Mouse (Mus musculus): ENCODE data around the gene Cyp51. TPM values are rescaled to one million over a fixed set of nuclear protein-coding genes. Genes with fewer than 3 reads are reported as not detected.
"Not testable (repeated sequence)": the region's sequence is repeated elsewhere in the genome, so short reads cannot be mapped to it uniquely, and the experiment has no call there.

Gene Cyp51
- 93.3 and 103 TPM in 2 replicates for polyA plus RNA-seq (2016; fragmentation: Nextera tagmentation; extraction: Ambion mirVana)

DNA sequence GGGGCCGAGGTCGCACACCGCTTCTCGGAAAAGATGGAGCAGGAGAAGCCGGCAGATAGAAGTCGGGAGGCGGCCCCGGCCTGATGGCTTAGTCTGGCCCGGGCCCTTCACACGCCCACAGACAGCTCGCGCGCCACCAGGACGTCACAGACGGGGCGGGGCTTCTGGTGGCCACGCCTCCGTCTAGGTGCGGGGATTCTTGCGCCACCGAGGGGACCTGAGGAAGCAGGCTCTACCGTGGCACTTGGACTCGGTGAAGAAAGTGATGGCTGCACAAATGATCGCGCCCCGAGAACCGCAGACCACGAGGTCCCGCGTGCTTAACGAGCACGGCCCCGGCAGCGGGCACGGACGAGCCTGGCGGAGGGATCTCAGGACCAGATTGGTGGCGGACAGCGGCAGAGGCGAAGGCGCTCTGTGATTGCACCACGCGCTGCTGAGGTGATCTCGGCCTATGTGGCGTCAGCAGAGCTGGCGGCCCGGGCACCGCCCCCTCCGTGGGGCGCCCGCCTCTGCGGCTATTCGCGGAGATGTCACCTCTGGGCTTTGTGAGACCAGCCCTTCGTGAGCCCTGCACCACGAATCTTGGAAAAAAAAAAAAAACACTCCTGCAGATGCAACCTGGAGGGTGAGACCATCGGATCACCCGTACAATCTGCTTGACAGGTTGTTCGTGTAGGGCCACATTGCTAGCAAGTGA lies at the start of gene Cyp51:
Gene Cyp51 (minus strand): TSS at position 406 of the 700 bp plus-strand sequence.
- Histone ChIP-seq H3K27me3 (ENCODE audit: low read depth, poor library complexity, severe bottlenecking) (no peaks in the 10 kb centered on the region), H3K4me1 (0 out of 2 replicates have a peak, but pooled peaks cover 3% of the 10 kb centered on the region), H3K36me3 (peaks cover 35% of the 10 kb centered on the region), H3K4me3 (peak within 1 kb of the TSS; percentile 97), H3K27ac (peak within 1 kb of the TSS; percentile 96), H3K9me3 (replicated peaks) (no peaks in the 10 kb centered on the region)
- WGBS = under 1% methylated on average over 59 of the region's 59 CpGs
- DNase-seq (ENCODE audit: low spot score) = peak; percentile 95

DNA sequence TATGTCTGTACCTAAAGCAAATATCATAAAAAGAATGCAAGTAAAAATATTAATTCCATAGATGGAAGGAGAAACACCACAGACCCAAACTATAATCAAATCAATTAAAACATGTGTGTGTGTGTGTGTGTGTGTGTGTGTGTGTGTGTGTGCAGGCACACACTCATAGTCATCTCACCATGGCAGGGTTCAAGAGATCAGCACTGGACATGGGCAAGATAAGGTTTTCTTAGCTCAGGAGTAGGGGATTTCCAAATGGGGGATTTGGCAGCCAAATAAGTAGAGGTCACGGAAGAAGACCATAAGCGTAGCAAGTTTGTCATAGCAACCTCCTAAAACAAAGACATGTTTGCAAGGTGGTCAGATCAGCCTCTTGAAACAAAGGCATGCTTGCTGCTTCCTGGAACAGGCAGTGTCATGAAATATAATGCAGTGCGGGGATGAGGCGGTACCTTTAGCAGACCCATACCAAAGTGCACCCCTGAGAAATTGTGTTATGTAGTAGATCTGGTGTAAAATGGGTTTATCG lies 8.1 kb upstream of the Cyp51 start:
- no peaks in the 10 kb centered on the region for H3K4me1 ChIP-seq

DNA sequence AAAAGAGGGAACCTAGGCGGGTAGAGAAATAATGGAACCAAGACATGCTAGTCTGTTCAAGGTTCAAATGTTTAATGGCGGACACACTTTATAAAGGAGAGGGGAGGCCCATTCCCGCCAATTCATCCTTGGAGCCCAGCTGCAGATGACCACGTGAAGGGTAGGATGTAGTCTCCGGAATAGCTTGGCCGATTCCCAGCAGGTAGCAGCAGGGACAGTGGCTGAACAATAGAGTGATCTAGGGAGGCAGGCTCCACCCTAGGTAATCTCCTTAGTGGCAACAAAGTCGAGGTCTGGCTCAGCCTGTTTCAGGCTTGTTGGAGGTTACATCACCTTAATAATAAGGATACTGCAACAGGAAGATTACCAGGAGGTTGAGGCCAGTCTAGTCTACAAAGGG lies 2.5 kb upstream of the Cyp51 start:
- WGBS = 67% methylated on average over 7 of the region's 7 CpGs
- not testable (repeated sequence) for DNase-seq (ENCODE audit: low spot score); H3K9me3 ChIP-seq (replicated peaks); H3K36me3 ChIP-seq; H3K27ac ChIP-seq; H3K4me3 ChIP-seq; H3K27me3 ChIP-seq (ENCODE audit: low read depth, poor library complexity, severe bottlenecking); H3K4me1 ChIP-seq

More for the DNA sequence above, 8.1 kb upstream of the Cyp51 start:
- Histone ChIP-seq H3K36me3 (no peaks in the 10 kb centered on the region), H3K27me3 (ENCODE audit: low read depth, poor library complexity, severe bottlenecking) (no peaks in the 10 kb centered on the region), H3K9me3 (replicated peaks) (no peaks in the 10 kb centered on the region), H3K27ac (no peak overlapping the region), H3K4me3 (no peak overlapping the region)
- DNase-seq (ENCODE audit: low spot score) = no peak
- 94% methylated on average over 5 of the region's 5 CpGs for WGBS

DNA sequence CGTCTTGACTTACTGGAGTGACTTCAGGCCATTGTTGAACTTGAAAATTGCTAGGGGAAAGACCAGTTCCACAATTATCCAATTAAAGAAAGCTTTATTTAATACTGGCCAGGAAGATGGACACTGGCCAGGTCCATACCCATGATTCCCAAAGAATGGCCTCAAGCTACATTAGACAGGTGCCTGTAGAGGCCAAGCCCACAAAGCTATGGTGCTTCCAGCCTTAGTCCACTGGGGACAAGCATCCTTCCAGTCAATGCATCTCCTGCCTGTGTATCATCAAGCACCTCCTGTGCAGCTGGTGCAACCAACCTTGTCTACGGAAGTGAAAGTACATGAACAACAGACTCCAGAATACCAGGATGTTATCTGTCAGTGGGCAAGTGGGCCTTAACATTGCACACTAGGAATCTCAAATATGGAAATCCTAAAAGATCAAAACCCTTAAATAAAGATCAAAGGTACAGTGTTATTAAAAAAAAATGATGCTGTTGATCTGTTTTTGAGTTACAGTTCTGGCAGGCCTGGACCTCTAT lies 1.2 kb upstream of the Cyp51 start:
- 92% methylated on average over 2 of the region's 2 CpGs for WGBS
- H3K27ac ChIP-seq = peak overlapping the region; percentile 96; the same call in 1 of the 2 replicates
- no peak for DNase-seq (ENCODE audit: low spot score)
- no peaks in the 10 kb centered on the region for H3K27me3 ChIP-seq (ENCODE audit: low read depth, poor library complexity, severe bottlenecking)
- 0 out of 2 replicates have a peak, but pooled peaks cover 3% of the 10 kb centered on the region for H3K4me1 ChIP-seq
- no peak overlapping the region for H3K4me3 ChIP-seq
- peaks cover 23% of the 10 kb centered on the region for H3K36me3 ChIP-seq
- no peaks in the 10 kb centered on the region for H3K9me3 ChIP-seq (replicated peaks)

DNA sequence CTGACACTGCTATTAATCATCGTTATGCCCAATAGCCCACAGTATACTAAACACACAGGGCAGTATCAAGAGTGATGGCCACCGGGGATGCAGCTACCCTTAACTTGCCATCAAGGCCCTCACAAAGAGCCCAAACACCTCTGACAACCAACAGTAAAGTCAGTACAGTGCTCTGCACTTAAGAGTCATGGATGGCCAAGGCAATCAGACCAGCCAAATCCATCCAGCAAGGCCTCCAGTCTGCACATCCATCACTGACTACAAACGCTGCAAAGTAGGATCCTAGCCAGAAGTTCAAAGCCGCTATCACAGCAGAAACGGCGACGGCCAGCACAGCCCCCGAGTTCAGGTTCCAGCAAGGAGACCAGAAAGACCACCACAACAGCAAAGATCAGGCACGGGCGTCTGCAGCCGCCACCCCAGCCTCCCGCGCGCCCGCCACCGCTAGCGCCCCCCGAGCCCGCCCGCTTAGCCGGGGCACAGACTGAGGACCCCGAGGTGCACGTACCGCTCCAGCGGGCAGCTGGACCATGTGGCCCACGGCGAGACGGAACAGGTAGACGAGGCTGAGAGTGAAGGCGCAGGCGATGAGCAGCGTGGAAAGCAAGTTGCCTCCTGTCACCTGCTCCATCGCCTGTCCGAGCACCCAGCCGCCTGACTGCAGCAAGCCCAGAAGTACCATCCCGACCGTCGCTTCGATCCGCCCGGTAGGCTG lies 763 bp downstream of the Cyp51 start:
- Histone ChIP-seq H3K4me3 (peak overlapping the region; percentile 97), H3K27ac (peak overlapping the region; percentile 96), H3K36me3 (peaks cover 42% of the 10 kb centered on the region), H3K9me3 (replicated peaks) (no peaks in the 10 kb centered on the region), H3K4me1 (0 out of 2 replicates have a peak, but pooled peaks cover 3% of the 10 kb centered on the region), H3K27me3 (ENCODE audit: low read depth, poor library complexity, severe bottlenecking) (no peaks in the 10 kb centered on the region)
- no peak for DNase-seq (ENCODE audit: low spot score)
- WGBS = 2% methylated on average over 41 of the region's 41 CpGs

DNA sequence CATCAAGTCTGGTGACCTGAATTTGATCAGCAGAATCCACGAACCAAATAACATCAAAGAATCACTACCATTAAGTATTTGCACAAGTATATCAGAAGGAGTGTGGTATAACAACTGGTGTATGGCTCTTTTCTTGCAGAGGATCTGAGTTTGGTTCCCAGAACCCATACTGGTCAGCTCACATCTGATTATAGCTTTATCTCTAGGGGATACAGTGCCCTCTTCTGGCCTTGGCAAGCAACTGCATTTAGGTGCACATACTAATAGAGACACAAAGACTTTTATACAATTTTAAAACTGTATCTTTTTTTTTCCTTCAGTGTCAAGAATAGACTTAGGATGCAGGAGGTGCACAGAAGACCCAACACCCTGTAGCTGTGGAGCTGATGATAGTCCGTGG lies 2.8 kb downstream of the Cyp51 start:
- DNase-seq (ENCODE audit: low spot score) = no peak
- no peak overlapping the region for H3K4me3 ChIP-seq
- H3K36me3 ChIP-seq = peaks cover 58% of the 10 kb centered on the region
- 0 out of 2 replicates have a peak, but pooled peaks cover 3% of the 10 kb centered on the region for H3K4me1 ChIP-seq
- H3K9me3 ChIP-seq (replicated peaks) = no peaks in the 10 kb centered on the region
- WGBS = 92% methylated on average over 2 of the region's 2 CpGs
- no peak overlapping the region for H3K27ac ChIP-seq
- no peaks in the 10 kb centered on the region for H3K27me3 ChIP-seq (ENCODE audit: low read depth, poor library complexity, severe bottlenecking)

DNA sequence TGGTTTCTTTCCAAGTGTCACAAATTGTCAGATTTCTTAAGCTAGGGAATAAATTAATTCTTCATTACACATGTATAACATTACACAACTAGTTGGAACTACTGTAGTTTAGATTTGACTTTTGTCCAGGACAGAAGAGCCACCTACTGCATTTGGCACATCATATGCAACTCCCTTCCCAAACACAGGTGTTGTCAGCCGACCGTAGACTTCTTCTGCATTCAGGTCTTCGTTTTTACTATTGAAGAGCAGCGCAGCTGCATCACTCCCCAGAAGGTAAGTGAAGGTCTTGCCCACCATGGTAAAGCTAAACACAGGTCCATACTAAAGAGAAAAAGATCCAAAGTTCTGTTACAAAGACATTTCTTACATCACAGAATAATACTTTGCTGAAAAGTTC lies 3.5 kb downstream of the Cyp51 start:
- WGBS = 98% methylated on average over 4 of the region's 4 CpGs
- H3K4me1 ChIP-seq = 0 out of 2 replicates have a peak, but pooled peaks cover 3% of the 10 kb centered on the region
- no peaks in the 10 kb centered on the region for H3K9me3 ChIP-seq (replicated peaks)
- no peak for DNase-seq (ENCODE audit: low spot score)
- H3K27ac ChIP-seq = no peak overlapping the region
- no peak overlapping the region for H3K4me3 ChIP-seq
- no peaks in the 10 kb centered on the region for H3K27me3 ChIP-seq (ENCODE audit: low read depth, poor library complexity, severe bottlenecking)
- peaks cover 58% of the 10 kb centered on the region for H3K36me3 ChIP-seq

DNA sequence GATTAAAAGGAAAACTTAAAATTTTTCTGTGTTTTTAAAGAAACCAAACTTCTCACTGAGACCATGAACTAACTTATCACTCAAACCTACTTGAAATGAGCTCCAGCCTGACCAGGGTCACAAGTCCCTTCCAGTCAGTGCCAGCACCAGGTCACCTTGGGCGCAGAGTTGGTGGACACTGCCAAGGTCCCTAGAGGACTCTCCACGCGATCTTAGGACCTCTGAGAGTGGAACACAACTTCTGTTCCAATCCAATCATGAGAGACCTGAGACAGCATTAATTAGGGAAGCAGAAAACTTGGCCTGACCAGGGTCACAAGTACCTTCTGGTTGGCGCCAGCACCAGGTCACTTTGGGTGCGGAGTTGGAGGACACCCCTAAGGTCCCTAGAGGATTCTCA lies 10.1 kb downstream of the Cyp51 start:
- Histone ChIP-seq H3K4me3 (no peak overlapping the region), H3K27ac (no peak overlapping the region), H3K36me3 (peaks cover 82% of the 10 kb centered on the region), H3K27me3 (ENCODE audit: low read depth, poor library complexity, severe bottlenecking) (no peaks in the 10 kb centered on the region), H3K4me1 (no peaks in the 10 kb centered on the region), H3K9me3 (replicated peaks) (no peaks in the 10 kb centered on the region)
- 93% methylated on average over 5 of the region's 5 CpGs for WGBS
- no peak for DNase-seq (ENCODE audit: low spot score)

DNA sequence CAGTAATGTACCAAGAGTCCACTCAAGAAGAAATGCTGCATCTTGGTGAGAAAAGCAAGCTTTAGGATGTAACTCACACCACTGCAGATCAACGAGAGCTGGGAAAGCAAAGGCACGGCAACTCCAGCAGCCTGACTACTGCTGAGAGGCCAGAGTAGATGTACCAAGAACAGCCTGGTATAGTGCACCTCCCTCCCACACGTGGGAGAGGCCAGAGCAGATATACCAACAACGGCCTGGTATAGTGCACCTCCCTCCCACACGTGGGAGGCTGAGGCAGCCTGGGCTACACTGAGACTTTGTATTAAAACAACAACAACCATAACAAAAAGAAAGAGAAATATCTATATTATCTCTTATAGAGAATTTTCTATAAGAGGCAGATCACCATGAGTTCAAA lies 16.4 kb downstream of the Cyp51 start:
- DNase-seq (ENCODE audit: low spot score) = no peak
- WGBS = 92% methylated on average over 5 of the region's 5 CpGs
- peaks cover 99% of the 10 kb centered on the region for H3K36me3 ChIP-seq
- no peaks in the 10 kb centered on the region for H3K4me1 ChIP-seq
- no peaks in the 10 kb centered on the region for H3K9me3 ChIP-seq (replicated peaks)
- no peak overlapping the region for H3K27ac ChIP-seq
- H3K27me3 ChIP-seq (ENCODE audit: low read depth, poor library complexity, severe bottlenecking) = no peaks in the 10 kb centered on the region
- H3K4me3 ChIP-seq = no peak overlapping the region

DNA sequence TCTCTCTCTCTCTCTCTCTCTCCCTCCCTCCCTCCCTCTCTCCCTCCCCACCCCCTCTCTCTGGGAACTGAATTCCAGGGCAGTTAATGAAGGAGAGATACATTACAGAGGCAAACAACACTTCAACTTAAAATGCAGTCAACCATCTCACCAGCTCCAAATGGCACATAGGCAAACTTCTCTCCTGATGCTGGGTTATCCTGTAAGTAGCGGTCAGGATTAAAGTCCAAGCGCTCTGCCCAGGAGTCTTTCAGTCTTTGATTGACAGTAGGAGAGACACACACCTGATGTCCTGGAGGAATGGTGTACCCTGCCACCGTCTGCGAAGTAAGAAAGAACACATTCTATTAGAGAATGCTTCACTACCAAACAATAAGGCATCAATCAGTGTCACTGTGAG lies 18.2 kb downstream of the Cyp51 start:
- H3K36me3 ChIP-seq = peaks cover 99% of the 10 kb centered on the region

DNA sequence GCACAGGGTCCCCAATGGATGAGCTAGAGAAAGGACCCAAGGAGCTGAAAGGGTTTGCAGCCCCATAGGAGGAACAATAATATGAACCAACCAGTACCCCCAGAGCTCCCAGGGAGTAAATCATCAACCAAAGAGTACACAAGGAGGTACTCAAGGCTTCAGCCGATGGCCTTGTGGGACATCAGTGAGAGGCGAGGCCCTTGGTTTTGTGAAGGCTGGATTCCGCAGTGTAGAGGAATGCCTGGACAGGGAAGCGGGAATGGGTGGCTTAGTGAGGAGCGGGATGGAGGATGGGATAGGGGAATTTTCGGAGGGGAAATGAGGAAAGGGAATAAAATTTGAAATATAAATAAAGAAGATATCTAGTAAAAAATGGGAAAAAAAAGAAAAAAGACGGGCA lies 19.6 kb downstream of the Cyp51 start:
- Histone ChIP-seq H3K4me3 (no peak overlapping the region), H3K27me3 (ENCODE audit: low read depth, poor library complexity, severe bottlenecking) (no peaks in the 10 kb centered on the region), H3K36me3 (peaks cover 100% of the 10 kb centered on the region), H3K27ac (no peak overlapping the region), H3K9me3 (replicated peaks) (no peaks in the 10 kb centered on the region), H3K4me1 (no peaks in the 10 kb centered on the region)
- no peak for DNase-seq (ENCODE audit: low spot score)
- WGBS = 94% methylated on average over 7 of the region's 7 CpGs

More for the DNA sequence above, 18.2 kb downstream of the Cyp51 start:
- 94% methylated on average over 4 of the region's 4 CpGs for WGBS
- Histone ChIP-seq H3K27me3 (ENCODE audit: low read depth, poor library complexity, severe bottlenecking) (no peaks in the 10 kb centered on the region), H3K27ac (no peak overlapping the region), H3K9me3 (replicated peaks) (no peaks in the 10 kb centered on the region), H3K4me3 (no peak overlapping the region), H3K4me1 (no peaks in the 10 kb centered on the region)
- peak; percentile 14 for DNase-seq (ENCODE audit: low spot score)

DNA sequence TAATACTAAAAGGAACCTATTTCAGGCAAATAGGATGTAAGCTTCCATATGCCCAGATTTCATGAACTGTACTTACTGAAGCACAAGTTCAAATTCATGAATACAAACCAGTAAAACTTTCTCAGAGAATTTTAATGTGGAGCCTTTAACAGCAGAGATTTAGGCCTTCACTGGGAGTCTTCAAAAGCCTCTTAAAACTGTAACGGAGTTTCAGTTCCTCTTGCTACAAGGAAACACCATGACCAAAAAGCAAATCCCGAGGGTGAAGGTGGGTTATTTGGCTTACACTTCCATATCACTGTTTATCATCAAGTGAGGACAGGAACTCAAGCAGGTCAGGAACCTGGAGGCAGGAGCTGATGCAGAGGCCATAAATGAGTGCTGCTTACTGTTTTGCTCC lies 23.0 kb downstream of the Cyp51 start:
- WGBS = 85% methylated on average over 2 of the region's 2 CpGs
- peaks cover 98% of the 10 kb centered on the region for H3K36me3 ChIP-seq

DNA sequence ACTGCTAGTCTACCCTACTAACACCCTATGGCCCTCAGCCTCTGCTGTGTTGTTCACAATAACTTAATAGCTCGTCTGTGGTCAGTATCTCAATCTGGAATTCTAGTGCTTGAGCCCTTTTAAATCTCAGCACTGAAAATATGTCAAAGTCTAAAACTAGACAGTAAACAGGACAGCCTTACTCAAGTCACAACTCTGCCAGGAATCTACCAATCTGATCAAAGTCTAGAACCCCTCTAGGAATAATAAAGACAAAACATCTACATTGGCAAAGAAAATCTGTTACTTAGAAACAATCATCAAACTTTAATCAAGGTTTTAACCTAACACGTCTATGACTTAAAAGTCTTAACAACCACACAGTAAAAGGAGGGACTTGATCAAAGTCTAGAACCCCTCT lies 23.7 kb downstream of the Cyp51 start:
- H3K27me3 ChIP-seq (ENCODE audit: low read depth, poor library complexity, severe bottlenecking) = no peaks in the 10 kb centered on the region
- WGBS = 89% methylated on average over 2 of the region's 2 CpGs
- no peak overlapping the region for H3K27ac ChIP-seq
- H3K4me1 ChIP-seq = no peaks in the 10 kb centered on the region
- H3K9me3 ChIP-seq (replicated peaks) = no peaks in the 10 kb centered on the region
- no peak overlapping the region for H3K4me3 ChIP-seq
- DNase-seq (ENCODE audit: low spot score) = peak; percentile 22
- H3K36me3 ChIP-seq = peaks cover 96% of the 10 kb centered on the region

More for the DNA sequence above, 23.0 kb downstream of the Cyp51 start:
- Histone ChIP-seq H3K4me1 (no peaks in the 10 kb centered on the region), H3K9me3 (replicated peaks) (no peaks in the 10 kb centered on the region), H3K27ac (no peak overlapping the region), H3K27me3 (ENCODE audit: low read depth, poor library complexity, severe bottlenecking) (no peaks in the 10 kb centered on the region), H3K4me3 (no peak overlapping the region)
- DNase-seq (ENCODE audit: low spot score) = peak; percentile 25
